Mouse (Mus musculus) neural tube, embryonic 12.5 days (tissue): Measurements from ENCODE around the gene Snx32. TPM values are rescaled to one million over a fixed set of nuclear protein-coding genes. Genes with fewer than 3 reads are reported as not detected.

Source experiments
- ATAC-seq: fragments of 200-750 bp; cut with Nextera tagmentation; 2 replicates; pipeline ENCODE4 v1.8.0; 2017; ENCODE audit warnings: low read depth, mild to moderate bottlenecking, moderate TSS enrichment, moderate library complexity; ENCODE audit not compliant: low FRiP score
- H3K27ac ChIP-seq: fragments of 300-500 bp; sonication (generic); 2 replicates; pipeline ENCODE4 v1.5.1; 2016
- H3K27me3 ChIP-seq: fragments of 300-500 bp; sonication (generic); replicated peaks from 2 replicates; pipeline ENCODE4 v1.6.1; 2016; ENCODE audit warnings: mild to moderate bottlenecking
- H3K36me3 ChIP-seq: fragments of 300-500 bp; sonication (generic); 2 replicates; pipeline ENCODE4 v1.6.1; 2016; ENCODE audit warnings: mild to moderate bottlenecking
- H3K4me1 ChIP-seq: fragments of 300-500 bp; sonication (generic); 2 replicates; pipeline ENCODE4 v1.6.1; 2016
- H3K4me2 ChIP-seq: fragments of 300-500 bp; sonication (generic); replicated peaks from 2 replicates; pipeline ENCODE4 v1.6.1; 2016; ENCODE audit warnings: mild to moderate bottlenecking
- H3K4me3 ChIP-seq: fragments of 300-500 bp; sonication (generic); 2 replicates; pipeline ENCODE4 v1.5.1; 2016
- H3K9ac ChIP-seq: fragments of 300-500 bp; sonication (generic); 2 replicates; pipeline ENCODE4 v1.6.1; 2016; ENCODE audit warnings: mild to moderate bottlenecking
- H3K9me3 ChIP-seq: fragments of 300-500 bp; sonication (generic); 2 replicates; pipeline ENCODE4 v1.6.1; 2016; ENCODE audit warnings: mild to moderate bottlenecking
- WGBS: fragments of 180-500 bp; shearing (Covaris S2); methylation state at CpG from one replicate; pipeline ENCODE4 v1.1.7; 2016; 5-methylcytosine and 5-hydroxymethylcytosine counted together
- polyA plus RNA-seq: library from polyadenylated mRNA; unstranded; fragments of >200 nt; fragmentation: Nextera tagmentation; extraction: Ambion mirVana; gene quantifications from 2 replicates; pipeline ENCODE4 v1.2.1, GENCODE M21; 2016

Snx32 gene
- polyA plus RNA-seq, 1 experiment from 2014 or later: 47.1 TPM

- ATAC-seq: no peak
- Histone ChIP-seq H3K4me3 (no peak overlapping the region), H3K9me3 (no peaks in the 10 kb centered on the region), H3K27me3 (no peaks in the 10 kb centered on the region), H3K4me1 (peaks cover 13% of the 10 kb centered on the region), H3K27ac (no peak overlapping the region), H3K4me2 (peak overlapping the region; percentile 69), H3K36me3 (peaks cover 43% of the 10 kb centered on the region), H3K9ac (0 out of 2 replicates have a peak overlapping the region, but pooled peaks have one; percentile 21)
- 88% methylated on average over 4 of the region's 4 CpGs for WGBS
Measured at GRCm38 (mm10) chr19:5486771-5487170, 23.6 kb downstream of the Snx32 start.

DNA sequence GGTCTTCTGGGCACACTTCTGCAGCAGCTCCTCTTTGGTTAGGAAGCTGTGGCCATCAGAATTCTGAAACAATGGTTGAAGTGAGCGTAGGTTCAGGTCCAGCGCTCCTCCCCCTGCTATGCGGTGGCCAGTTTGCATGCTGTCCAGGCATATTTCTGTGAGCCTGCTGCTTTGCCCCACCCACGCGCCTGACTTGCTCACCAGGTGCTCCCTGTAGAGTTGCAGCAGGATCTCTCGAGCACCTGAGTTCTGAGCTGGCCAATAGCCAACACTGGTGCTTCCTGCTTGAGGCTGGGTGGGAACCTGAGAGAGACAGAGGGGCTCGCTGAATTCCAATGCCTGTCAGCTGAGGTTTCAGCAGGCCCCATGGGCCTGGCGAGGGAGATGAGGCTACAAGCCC lies 24.1 kb downstream of the Snx32 start:
- Histone ChIP-seq H3K4me3 (no peak overlapping the region), H3K27me3 (no peaks in the 10 kb centered on the region), H3K9ac (0 out of 2 replicates have a peak overlapping the region, but pooled peaks have one; percentile 21), H3K4me1 (peaks cover 12% of the 10 kb centered on the region), H3K4me2 (no peak overlapping the region; the same call in 1 of the 2 replicates), H3K36me3 (peaks cover 48% of the 10 kb centered on the region), H3K27ac (no peak overlapping the region), H3K9me3 (no peaks in the 10 kb centered on the region)
- 93% methylated on average over 8 of the region's 8 CpGs for WGBS
- ATAC-seq: no peak

- H3K27ac ChIP-seq: no peak overlapping the region
- H3K4me1 ChIP-seq: peaks cover 12% of the 10 kb centered on the region
Measured at GRCm38 (mm10) chr19:5485821-5486220, 24.5 kb downstream of the Snx32 start.

DNA sequence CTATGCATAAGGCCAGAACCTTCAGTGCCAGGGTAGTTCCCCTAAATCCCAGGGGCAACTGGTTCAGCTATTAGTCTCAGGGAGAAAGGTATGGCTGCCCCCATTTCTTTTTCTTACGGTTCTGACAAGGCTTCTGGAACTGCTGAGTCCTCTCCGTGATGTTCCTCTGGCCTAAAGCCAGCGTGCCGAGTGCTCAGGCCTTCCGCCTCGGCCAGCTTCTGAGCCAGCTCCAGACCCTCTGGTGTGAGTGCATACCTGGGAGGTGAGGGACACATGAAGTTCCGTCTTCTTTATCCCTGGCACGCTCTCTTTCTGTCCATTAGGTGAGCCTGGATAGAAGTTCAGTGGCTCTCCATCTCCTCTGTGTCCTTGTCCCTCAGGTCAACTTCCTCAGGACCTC lies 25.0 kb downstream of the Snx32 start:
- no peaks in the 10 kb centered on the region for H3K27me3 ChIP-seq
- ATAC-seq: no peak
- no peak overlapping the region for H3K27ac ChIP-seq
- 96% methylated on average over 8 of the region's 8 CpGs for WGBS
- H3K4me2 ChIP-seq: no peak overlapping the region
- peaks cover 53% of the 10 kb centered on the region for H3K36me3 ChIP-seq
- no peak overlapping the region for H3K9ac ChIP-seq
- H3K4me3 ChIP-seq: no peak overlapping the region
- H3K9me3 ChIP-seq: no peaks in the 10 kb centered on the region
- H3K4me1 ChIP-seq: peaks cover 12% of the 10 kb centered on the region

More at GRCm38 (mm10) chr19:5485821-5486220, 24.5 kb downstream of the Snx32 start:
- no peak for ATAC-seq
- Histone ChIP-seq H3K4me3 (no peak overlapping the region), H3K36me3 (peaks cover 48% of the 10 kb centered on the region), H3K9me3 (no peaks in the 10 kb centered on the region), H3K27me3 (no peaks in the 10 kb centered on the region), H3K4me2 (no peak overlapping the region), H3K9ac (no peak overlapping the region)
- WGBS: 94% methylated on average over 7 of the region's 7 CpGs

DNA sequence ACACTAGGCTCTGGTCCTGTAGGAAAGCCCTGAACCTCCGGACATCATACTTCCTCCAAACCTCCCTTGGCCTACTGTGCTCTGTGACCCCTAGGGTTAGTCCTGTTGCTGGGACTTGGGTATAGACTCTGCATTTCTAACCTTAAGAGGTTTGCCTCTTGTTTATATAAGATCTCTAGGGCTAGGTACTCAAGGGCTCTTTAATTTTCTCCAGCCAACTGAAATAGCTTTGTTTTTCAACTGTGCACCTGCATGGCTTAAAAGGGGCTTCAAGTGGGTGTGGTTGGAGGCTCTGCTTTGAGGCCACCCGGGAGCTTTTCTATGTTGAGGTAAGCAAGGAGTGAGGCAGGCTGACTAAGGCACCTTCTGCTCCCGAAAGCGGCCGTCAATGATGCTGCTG lies 25.8 kb downstream of the Snx32 start:
- WGBS: 87% methylated on average over 5 of the region's 5 CpGs
- Histone ChIP-seq H3K9me3 (no peaks in the 10 kb centered on the region), H3K36me3 (peaks cover 53% of the 10 kb centered on the region), H3K4me2 (no peak overlapping the region), H3K4me3 (no peak overlapping the region), H3K27me3 (no peaks in the 10 kb centered on the region), H3K4me1 (peaks cover 12% of the 10 kb centered on the region), H3K9ac (no peak overlapping the region), H3K27ac (no peak overlapping the region)
- ATAC-seq: no peak

DNA sequence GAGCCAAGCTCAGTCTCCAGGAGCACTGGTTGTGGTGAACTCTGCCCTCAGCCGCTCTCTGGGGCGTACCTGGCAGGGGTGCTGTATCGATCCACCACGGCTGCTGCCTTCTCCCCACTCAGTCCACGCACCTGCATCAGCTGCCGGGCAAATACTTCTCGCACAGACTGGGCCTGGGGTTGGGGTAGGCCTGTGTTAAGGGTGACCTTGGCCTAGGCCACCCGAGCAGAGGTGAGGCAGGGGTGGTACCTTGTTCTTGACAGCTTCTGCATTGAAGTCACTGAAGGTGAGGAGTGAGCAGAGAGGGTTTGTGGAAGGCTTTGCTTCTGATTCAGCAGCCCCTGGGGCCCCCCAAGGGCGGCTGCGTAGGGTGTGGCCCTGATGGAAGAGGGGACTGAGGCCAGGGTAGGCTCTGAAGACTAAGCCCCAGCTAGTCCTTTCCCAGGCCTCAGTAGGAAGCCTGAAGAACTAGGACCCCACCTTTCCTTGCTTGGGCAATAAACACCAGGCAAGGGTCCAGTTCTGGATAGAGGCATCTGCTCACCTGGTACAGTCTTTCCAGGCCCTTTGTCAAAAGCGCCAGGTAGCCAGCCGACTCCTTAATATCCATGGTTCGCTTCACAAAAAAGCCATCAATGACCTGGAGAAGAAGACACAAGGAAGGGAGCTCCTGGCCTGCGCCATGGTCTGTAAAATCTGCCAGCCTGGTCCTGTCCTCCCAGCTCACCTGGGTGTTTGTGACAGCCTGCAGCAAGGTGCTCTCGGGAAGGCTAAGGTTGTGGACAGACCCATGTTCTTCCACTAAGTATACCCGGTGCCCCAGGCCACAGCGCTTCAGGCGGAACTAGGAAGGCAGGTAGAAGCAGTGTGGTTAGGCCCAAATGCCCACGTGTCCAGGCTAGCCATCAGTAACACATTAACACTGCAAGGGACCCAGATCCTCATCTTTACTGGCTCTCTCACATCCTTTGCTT lies 26.7 kb downstream of the Snx32 start:
- H3K4me1 ChIP-seq: peaks cover 12% of the 10 kb centered on the region
- 94% methylated on average over 19 of the region's 19 CpGs for WGBS
- H3K27me3 ChIP-seq: no peaks in the 10 kb centered on the region
- ATAC-seq: no peak
- H3K4me2 ChIP-seq: no peak overlapping the region
- no peak overlapping the region for H3K4me3 ChIP-seq
- no peak overlapping the region for H3K27ac ChIP-seq
- no peak overlapping the region for H3K9ac ChIP-seq
- H3K36me3 ChIP-seq: peaks cover 54% of the 10 kb centered on the region
- H3K9me3 ChIP-seq: no peaks in the 10 kb centered on the region

- H3K9ac ChIP-seq: no peak overlapping the region
- no peak overlapping the region for H3K27ac ChIP-seq
- peaks cover 64% of the 10 kb centered on the region for H3K36me3 ChIP-seq
- H3K4me1 ChIP-seq: no peaks in the 10 kb centered on the region
- H3K27me3 ChIP-seq: no peaks in the 10 kb centered on the region
- no peaks in the 10 kb centered on the region for H3K9me3 ChIP-seq
- H3K4me2 ChIP-seq: no peak overlapping the region
- WGBS: 90% methylated on average over 10 of the region's 10 CpGs
- H3K4me3 ChIP-seq: no peak overlapping the region
- no peak for ATAC-seq
Measured at GRCm38 (mm10) chr19:5481398-5481797, 28.9 kb downstream of the Snx32 start.

DNA sequence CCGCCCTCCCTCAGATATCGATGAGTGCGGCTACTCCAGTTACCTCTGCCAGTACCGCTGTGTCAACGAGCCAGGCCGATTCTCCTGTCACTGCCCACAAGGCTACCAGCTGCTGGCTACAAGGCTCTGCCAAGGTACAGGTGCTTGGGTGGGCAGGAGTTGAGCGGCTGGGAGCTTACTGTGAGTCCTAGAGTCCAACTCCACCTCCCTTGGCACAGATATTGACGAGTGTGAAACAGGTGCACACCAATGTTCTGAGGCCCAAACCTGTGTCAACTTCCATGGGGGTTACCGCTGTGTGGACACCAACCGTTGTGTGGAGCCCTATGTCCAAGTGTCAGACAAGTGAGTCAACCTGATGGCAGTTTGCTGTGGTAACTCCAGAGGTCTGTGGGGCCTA lies 30.3 kb downstream of the Snx32 start:
- Histone ChIP-seq H3K4me3 (no peak overlapping the region), H3K27ac (no peak overlapping the region), H3K9me3 (no peaks in the 10 kb centered on the region), H3K36me3 (peaks cover 51% of the 10 kb centered on the region), H3K4me1 (peaks cover 10% of the 10 kb centered on the region), H3K27me3 (no peaks in the 10 kb centered on the region), H3K9ac (no peak overlapping the region), H3K4me2 (no peak overlapping the region)
- ATAC-seq: no peak
- WGBS: 93% methylated on average over 10 of the region's 10 CpGs

GRCm38 (mm10) chr19:5477668-5478300 lies 32.6 kb downstream of the Snx32 start:
- Histone ChIP-seq H3K4me3 (no peak overlapping the region), H3K4me2 (no peak overlapping the region), H3K9ac (no peak overlapping the region), H3K9me3 (no peaks in the 10 kb centered on the region), H3K27me3 (no peaks in the 10 kb centered on the region), H3K4me1 (peaks cover 24% of the 10 kb centered on the region), H3K36me3 (peaks cover 29% of the 10 kb centered on the region), H3K27ac (no peak overlapping the region)
- no peak for ATAC-seq
- WGBS: 91% methylated on average over 18 of the region's 18 CpGs

GRCm38 (mm10) chr19:5477004-5477667 lies 33.2 kb downstream of the Snx32 start:
- H3K27ac ChIP-seq: no peak overlapping the region
- peaks cover 24% of the 10 kb centered on the region for H3K4me1 ChIP-seq
- H3K4me3 ChIP-seq: no peak overlapping the region
- 79% methylated on average over 10 of the region's 10 CpGs for WGBS
- no peak overlapping the region for H3K4me2 ChIP-seq
- H3K27me3 ChIP-seq: no peaks in the 10 kb centered on the region
- H3K36me3 ChIP-seq: peaks cover 22% of the 10 kb centered on the region
- ATAC-seq: no peak
- H3K9ac ChIP-seq: no peak overlapping the region
- no peaks in the 10 kb centered on the region for H3K9me3 ChIP-seq

- Histone ChIP-seq H3K9me3 (no peaks in the 10 kb centered on the region), H3K9ac (peak overlapping the region; percentile 85)
- ATAC-seq: 0 out of 2 replicates have a peak, but pooled peaks have one; percentile 14
Measured at GRCm38 (mm10) chr19:5475069-5475714, 35.1 kb downstream of the Snx32 start.

More at GRCm38 (mm10) chr19:5475069-5475714, 35.1 kb downstream of the Snx32 start:
- Histone ChIP-seq H3K4me1 (peaks cover 24% of the 10 kb centered on the region), H3K4me3 (peak overlapping the region; percentile 61), H3K4me2 (peak overlapping the region; percentile 98), H3K27ac (peak overlapping the region; percentile 32; the same call in 1 of the 2 replicates), H3K27me3 (no peaks in the 10 kb centered on the region), H3K36me3 (peaks cover 11% of the 10 kb centered on the region; the same call in 1 of the 2 replicates)
- WGBS: 21% methylated on average over 13 of the region's 13 CpGs
